Mouse (Mus musculus) heart, embryonic 14.5 days (tissue): Measurements from ENCODE around the gene Spink2. TPM values are rescaled to one million over a fixed set of nuclear protein-coding genes. Genes with fewer than 3 reads are reported as not detected.

Experiments
- ATAC-seq: fragments of 200-750 bp; cut with Nextera tagmentation; 2 replicates; pipeline ENCODE4 v1.8.0; 2017; ENCODE audit warnings: low read depth, moderate TSS enrichment; ENCODE audit not compliant: insufficient number of reproducible peaks, insufficient read depth, low FRiP score
- H3K27ac ChIP-seq, 2 experiments: fragments of 200-500 bp in 1 of 2; fragments of 300-500 bp in 1 of 2; sonication (generic) in 1 of 2; replicated peaks in 1 of 2; 2 replicates each; pipeline ENCODE4 v1.5.1; 2012 to 2014; ENCODE audit warnings: low read depth in 2 of 2, low read length in 2 of 2, control low read depth in 1 of 2, mild to moderate bottlenecking in 1 of 2, mixed read lengths in 1 of 2; ENCODE audit not compliant: control insufficient read depth in 1 of 2, insufficient read depth in 1 of 2
- H3K27me3 ChIP-seq: fragments of 300-500 bp; sonication (generic); 2 replicates; pipeline ENCODE4 v1.6.1; 2014; ENCODE audit warnings: mild to moderate bottlenecking, low read length, control low read depth; ENCODE audit not compliant: control insufficient read depth, insufficient read depth
- H3K36me3 ChIP-seq: fragments of 300-500 bp; sonication (generic); 2 replicates; pipeline ENCODE4 v1.6.1; 2014; ENCODE audit warnings: mild to moderate bottlenecking, control low read depth, low read length, mixed read lengths; ENCODE audit not compliant: control insufficient read depth, insufficient read depth
- H3K4me1 ChIP-seq, 2 experiments: fragments of 200-500 bp in 1 of 2; fragments of 300-500 bp in 1 of 2; sonication (generic) in 1 of 2; 2 replicates each; pipeline ENCODE4 v1.6.1; 2012 to 2014; ENCODE audit warnings: low read length in 2 of 2, control low read depth in 1 of 2, mixed read lengths in 1 of 2; ENCODE audit not compliant: control insufficient read depth in 2 of 2, insufficient read depth in 2 of 2
- H3K4me2 ChIP-seq: fragments of 300-500 bp; sonication (generic); 2 replicates; pipeline ENCODE4 v1.6.1; 2014; ENCODE audit warnings: mild to moderate bottlenecking, low read length
- H3K4me3 ChIP-seq, 2 experiments: fragments of 200-500 bp in 1 of 2; fragments of 300-500 bp in 1 of 2; sonication (generic) in 1 of 2; 2 replicates each; pipeline ENCODE4 v1.5.1; 2012 to 2014; ENCODE audit warnings: low read length in 2 of 2, mild to moderate bottlenecking in 2 of 2, control low read depth in 1 of 2, low read depth in 1 of 2, moderate library complexity in 1 of 2; ENCODE audit not compliant: control insufficient read depth in 1 of 2, insufficient read depth in 1 of 2
- H3K9ac ChIP-seq: fragments of 300-500 bp; sonication (generic); 2 replicates; pipeline ENCODE4 v1.6.1; 2014; ENCODE audit warnings: mild to moderate bottlenecking, low read length
- H3K9me3 ChIP-seq: fragments of 300-500 bp; sonication (generic); 2 replicates; pipeline ENCODE4 v1.6.1; 2016; ENCODE audit warnings: low read length, control low read depth; ENCODE audit not compliant: control insufficient read depth
- WGBS: fragments of 180-500 bp; shearing (Covaris S2); extraction: QIAGEN DNeasy Blood & Tissue Kit; methylation state at CpG from one replicate; pipeline ENCODE4 v1.1.7; 2014; 5-methylcytosine and 5-hydroxymethylcytosine counted together
- polyA plus RNA-seq: library from polyadenylated mRNA; unstranded; fragments of >200 nt; fragmentation: Nextera tagmentation; extraction: Ambion mirVana; gene quantifications from 2 replicates; pipeline ENCODE4 v1.2.1, GENCODE M21; 2014

Gene Spink2
- polyA plus RNA-seq, 1 experiment from 2014 or later: 4.7 TPM

GRCm38 (mm10) chr5:77228986-77229385 is 17.7 kb upstream of the Spink2 start:
- Histone ChIP-seq H3K9me3 (no peaks in the 10 kb centered on the region), H3K9ac (no peak overlapping the region), H3K4me2 (no peak overlapping the region), H3K27me3 (no peaks in the 10 kb centered on the region), H3K27ac (no peak overlapping the region), H3K36me3 (no peaks in the 10 kb centered on the region), H3K4me3 (no peak overlapping the region), H3K4me1 (no peaks in the 10 kb centered on the region)
- WGBS: 23% methylated on average over 1 of the region's 1 CpGs
- ATAC-seq: no peak

DNA sequence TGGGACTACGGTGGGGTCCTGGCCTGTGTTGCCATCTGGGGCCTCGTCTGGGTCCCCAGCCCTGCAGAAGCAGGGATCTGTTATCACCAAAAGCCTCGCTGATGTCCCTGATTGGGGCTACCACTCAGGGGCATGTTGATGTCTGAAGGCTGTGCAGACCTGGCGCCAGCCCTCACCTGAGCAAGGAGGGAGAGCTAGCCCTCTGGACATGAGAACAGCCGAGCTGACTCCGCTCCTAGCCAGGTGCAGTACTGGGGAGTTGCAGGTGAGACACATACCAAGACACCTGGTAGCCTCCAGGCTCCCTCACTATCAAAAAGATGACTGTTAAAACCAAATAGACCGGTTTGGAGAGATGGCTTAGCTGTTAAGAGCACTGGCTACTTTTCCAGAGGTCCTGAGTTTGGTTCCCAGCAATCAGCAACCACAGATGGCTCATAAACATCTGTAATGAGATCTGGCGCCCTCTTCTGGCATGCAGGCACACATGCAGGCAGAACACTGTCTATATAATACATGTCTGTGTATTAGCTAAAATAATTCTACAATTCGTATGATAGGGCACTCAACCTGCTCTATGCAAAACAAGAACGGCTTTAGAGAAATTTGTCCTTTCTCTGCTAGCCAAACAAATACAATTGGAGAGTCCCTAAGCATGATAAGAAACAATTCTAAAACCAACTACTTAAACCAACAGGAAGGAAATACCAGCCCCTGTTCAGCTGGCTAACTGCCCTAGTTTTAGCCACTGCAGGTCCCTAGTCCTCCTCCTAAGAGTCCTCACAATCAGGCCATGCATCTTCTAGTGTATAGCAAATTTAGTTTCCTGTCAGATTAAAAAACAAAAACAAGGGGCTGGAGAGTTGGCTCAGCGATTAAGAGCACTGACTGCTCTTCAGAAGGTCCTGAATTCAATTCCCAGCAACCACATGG is 12.0 kb upstream of the Spink2 start:
- 65% methylated on average over 11 of the region's 11 CpGs for WGBS
- no peaks in the 10 kb centered on the region for H3K27me3 ChIP-seq
- no peak overlapping the region for H3K9ac ChIP-seq
- H3K4me3 ChIP-seq: no peak overlapping the region
- no peak for ATAC-seq
- H3K4me1 ChIP-seq: no peaks in the 10 kb centered on the region
- no peak overlapping the region for H3K4me2 ChIP-seq
- H3K9me3 ChIP-seq: no peaks in the 10 kb centered on the region
- H3K27ac ChIP-seq: no peak overlapping the region
- no peaks in the 10 kb centered on the region for H3K36me3 ChIP-seq

GRCm38 (mm10) chr5:77217724-77218123 is 6.5 kb upstream of the Spink2 start:
- H3K4me2 ChIP-seq: peak overlapping the region; percentile 42
- no peaks in the 10 kb centered on the region for H3K9me3 ChIP-seq
- 15% methylated on average over 2 of the region's 2 CpGs for WGBS
- H3K9ac ChIP-seq: no peak overlapping the region
- H3K4me1 ChIP-seq: no peaks in the 10 kb centered on the region
- H3K27ac ChIP-seq: no peak overlapping the region
- peak overlapping the region in 1 of 2 experiments; percentile 21; a peak in 1 of 4 replicates for H3K4me3 ChIP-seq
- no peaks in the 10 kb centered on the region for H3K36me3 ChIP-seq
- peak; percentile 50; the same call in 1 of the 2 replicates for ATAC-seq
- no peaks in the 10 kb centered on the region for H3K27me3 ChIP-seq

- 13% methylated on average over 9 of the region's 9 CpGs for WGBS
- Histone ChIP-seq H3K9me3 (no peaks in the 10 kb centered on the region), H3K4me1 (no peaks in the 10 kb centered on the region), H3K27me3 (no peaks in the 10 kb centered on the region), H3K27ac (no peak overlapping the region), H3K36me3 (no peaks in the 10 kb centered on the region), H3K4me2 (peak overlapping the region; percentile 42), H3K4me3 (peak overlapping the region; percentile 21 to 27; a peak in 3 of 4 replicates), H3K9ac (no peak overlapping the region)
- ATAC-seq: no peak
Observed at GRCm38 (mm10) chr5:77217211-77217610, 5.9 kb upstream of the Spink2 start.

DNA sequence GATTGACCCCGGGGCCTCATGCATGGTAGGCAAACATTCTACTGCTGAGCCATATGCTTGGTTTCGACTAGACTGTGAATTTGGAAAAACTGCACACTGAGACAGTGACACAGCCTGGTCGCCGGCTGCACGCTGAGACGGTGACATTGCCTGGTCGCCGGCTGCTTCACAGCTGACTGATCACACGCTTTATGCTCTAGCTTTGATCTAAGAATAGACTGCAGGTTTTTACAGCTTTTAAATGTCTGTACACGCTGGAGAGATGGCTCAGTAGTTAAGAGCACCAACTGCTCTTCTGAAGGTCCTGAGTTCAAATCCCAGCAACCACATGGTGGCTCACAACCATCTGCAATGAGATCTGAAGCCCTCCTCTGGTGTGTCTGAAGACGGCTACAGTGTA is 5.1 kb downstream of the Spink2 start:
- no peak overlapping the region for H3K9ac ChIP-seq
- H3K4me2 ChIP-seq: no peak overlapping the region
- WGBS: 62% methylated on average over 11 of the region's 11 CpGs
- no peak overlapping the region for H3K27ac ChIP-seq
- no peaks in the 10 kb centered on the region for H3K36me3 ChIP-seq
- ATAC-seq: no peak
- H3K27me3 ChIP-seq: no peaks in the 10 kb centered on the region
- no peaks in the 10 kb centered on the region; a peak in 1 of 4 replicates for H3K4me1 ChIP-seq
- no peaks in the 10 kb centered on the region for H3K9me3 ChIP-seq
- H3K4me3 ChIP-seq: no peak overlapping the region

GRCm38 (mm10) chr5:77202238-77202637 is 9.0 kb downstream of the Spink2 start:
- ATAC-seq: no peak
- no peak overlapping the region for H3K9ac ChIP-seq
- H3K4me1 ChIP-seq: no peaks in the 10 kb centered on the region
- H3K4me2 ChIP-seq: no peak overlapping the region
- no peak overlapping the region for H3K4me3 ChIP-seq
- H3K36me3 ChIP-seq: no peaks in the 10 kb centered on the region
- H3K27ac ChIP-seq: no peak overlapping the region
- no peaks in the 10 kb centered on the region for H3K27me3 ChIP-seq
- H3K9me3 ChIP-seq: no peaks in the 10 kb centered on the region

DNA sequence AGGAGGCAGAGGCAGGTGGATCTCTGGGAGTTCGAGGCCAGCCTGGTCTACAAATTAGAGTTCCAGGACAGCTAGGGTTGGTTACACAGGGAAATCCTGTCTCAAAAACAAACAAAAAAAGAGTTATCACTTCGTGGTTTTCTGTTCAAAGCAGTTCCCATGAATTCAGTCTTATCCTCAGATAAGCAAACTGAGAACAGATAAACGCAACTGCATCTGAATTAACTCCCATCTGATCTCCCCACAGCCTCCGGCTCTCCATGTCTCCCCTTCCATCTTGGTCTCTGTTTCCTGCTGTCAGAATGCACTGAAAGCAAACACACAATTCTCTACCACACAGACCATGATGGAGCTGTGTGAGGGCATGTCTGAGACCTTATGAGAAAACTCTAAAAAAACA is 10.6 kb downstream of the Spink2 start:
- 51% methylated on average over 4 of the region's 4 CpGs for WGBS
- no peaks in the 10 kb centered on the region for H3K27me3 ChIP-seq
- H3K9me3 ChIP-seq: no peaks in the 10 kb centered on the region
- no peaks in the 10 kb centered on the region for H3K4me1 ChIP-seq
- no peak for ATAC-seq
- no peak overlapping the region for H3K4me3 ChIP-seq
- H3K9ac ChIP-seq: no peak overlapping the region
- no peak overlapping the region for H3K4me2 ChIP-seq
- H3K36me3 ChIP-seq: no peaks in the 10 kb centered on the region
- no peak overlapping the region for H3K27ac ChIP-seq
